Mouse (Mus musculus) CH12.LX (cell line): Measurements from ENCODE around the gene Sirt3. TPM values are rescaled to one million over a fixed set of nuclear protein-coding genes. Genes with fewer than 3 reads are reported as not detected.

Experiments
- DNase-seq: peaks from one replicate; pipeline ENCODE4 v3.0.0-alpha.2; 2013; ENCODE audit errors: extremely low read depth
- H3K27ac ChIP-seq: 2 replicates; pipeline ENCODE4 v1.5.1; 2012; ENCODE audit warnings: low read depth, mild to moderate bottlenecking, control low read depth, moderate library complexity; ENCODE audit not compliant: insufficient read depth
- H3K27me3 ChIP-seq: replicated peaks from 2 replicates; pipeline ENCODE3; 2012; ENCODE audit warnings: inconsistent platforms
- H3K36me3 ChIP-seq, 2 experiments: replicated peaks in 1 of 2; 2 replicates each; pipeline versions ENCODE3 to v1.6.1; 2012; ENCODE audit warnings: inconsistent platforms in 1 of 2, low read length in 1 of 2, mild to moderate bottlenecking in 1 of 2, mixed read lengths in 1 of 2, moderate library complexity in 1 of 2; ENCODE audit not compliant: control insufficient read depth in 1 of 2, insufficient read depth in 1 of 2
- H3K4me1 ChIP-seq, 2 experiments: 2 replicates each; pipeline ENCODE4 v1.6.1; 2012; ENCODE audit warnings: inconsistent platforms in 1 of 2, moderate library complexity in 1 of 2; ENCODE audit not compliant: insufficient read depth in 2 of 2, control insufficient read depth in 1 of 2
- H3K4me2 ChIP-seq: 2 replicates; pipeline ENCODE4 v1.6.1; 2012; ENCODE audit warnings: low read depth, mild to moderate bottlenecking, control low read depth; ENCODE audit not compliant: poor library complexity, insufficient read depth, severe bottlenecking
- H3K4me3 ChIP-seq, 3 experiments: fragments of 150-350 bp in 1 of 3; sonication (generic) in 1 of 3; replicated peaks in 1 of 3; 2 replicates each; pipeline versions ENCODE3 to v1.5.1; 2011 to 2012; ENCODE audit warnings: low read depth in 2 of 3, low read length in 2 of 3, mild to moderate bottlenecking in 2 of 3, moderate library complexity in 2 of 3, control low read depth in 1 of 3, improper control_type of control experiment in 1 of 3, inconsistent platforms in 1 of 3, mixed read lengths in 1 of 3; ENCODE audit not compliant: poor library complexity in 1 of 3
- H3K79me2 ChIP-seq: replicated peaks from 2 replicates; pipeline ENCODE4 v1.6.1; 2012; ENCODE audit warnings: mild to moderate bottlenecking, moderate library complexity; ENCODE audit not compliant: control insufficient read depth, poor library complexity, insufficient read depth, severe bottlenecking; ENCODE audit errors: extremely low read depth
- H3K9ac ChIP-seq: 2 replicates; pipeline ENCODE4 v1.6.1; 2012; ENCODE audit warnings: low read depth, mild to moderate bottlenecking, control low read depth, moderate library complexity; ENCODE audit not compliant: insufficient read depth
- H3K9me3 ChIP-seq: replicated peaks from 2 replicates; pipeline ENCODE3; 2012; ENCODE audit warnings: low read length, inconsistent platforms, mixed read lengths
- CHD2 ChIP-seq: IDR thresholded peaks from 2 replicates; pipeline ENCODE4 v1.6.1; 2011; ENCODE audit warnings: low read length, improper control_type of control experiment
- CTCF ChIP-seq, 2 experiments: IDR thresholded peaks in 1 of 2; conservative IDR thresholded peaks in 1 of 2; 2 replicates each; pipeline ENCODE4 v1.5.1; 2011 to 2012; ENCODE audit warnings: low read depth in 2 of 2, low read length in 2 of 2, improper control_type of control experiment in 1 of 2, inconsistent platforms in 1 of 2, mild to moderate bottlenecking in 1 of 2, moderate library complexity in 1 of 2
- HCFC1 ChIP-seq: IDR thresholded peaks from 2 replicates; pipeline ENCODE4 v1.6.1; 2012; ENCODE audit warnings: low read depth, mild to moderate bottlenecking, inconsistent platforms, low read length, improper control_type of control experiment
- JUN ChIP-seq: IDR thresholded peaks from 2 replicates; pipeline ENCODE4 v1.6.1; 2011; ENCODE audit warnings: low read depth, mild to moderate bottlenecking, low read length, improper control_type of control experiment, moderate library complexity; ENCODE audit not compliant: insufficient read depth
- JUND ChIP-seq: conservative IDR thresholded peaks from 2 replicates; pipeline ENCODE4 v1.6.1; 2011; ENCODE audit warnings: low read depth, low read length, improper control_type of control experiment
- KAT2A ChIP-seq: IDR thresholded peaks from 2 replicates; pipeline ENCODE4 v1.6.1; 2012; ENCODE audit warnings: low read length, improper control_type of control experiment, inconsistent platforms; ENCODE audit not compliant: insufficient replicate concordance
- MAFK ChIP-seq: IDR thresholded peaks from 2 replicates; pipeline ENCODE4 v1.6.1; 2011; ENCODE audit warnings: low read length, improper control_type of control experiment; ENCODE audit not compliant: insufficient replicate concordance
- MAX ChIP-seq: IDR thresholded peaks from 2 replicates; pipeline ENCODE4 v1.6.1; 2011; ENCODE audit warnings: low read length, improper control_type of control experiment
- MEF2A ChIP-seq: IDR thresholded peaks from 2 replicates; pipeline ENCODE4 v1.6.1; 2014; ENCODE audit warnings: low read depth, mild to moderate bottlenecking, inconsistent platforms, low read length, improper control_type of control experiment, borderline replicate concordance
- MYC ChIP-seq: IDR thresholded peaks from 2 replicates; pipeline ENCODE4 v1.6.1; 2011; ENCODE audit warnings: low read depth, mild to moderate bottlenecking, improper control_type of control experiment, low read length
- NELFE ChIP-seq: IDR thresholded peaks from 2 replicates; pipeline ENCODE4 v1.6.1; 2011; ENCODE audit warnings: low read depth, low read length, improper control_type of control experiment
- POLR2AphosphoS2 ChIP-seq: IDR thresholded peaks from 2 replicates; pipeline ENCODE4 v1.6.1; 2011; ENCODE audit warnings: low read depth, low read length, improper control_type of control experiment
- RAD21 ChIP-seq: IDR thresholded peaks from 2 replicates; pipeline ENCODE4 v1.6.1; 2011; ENCODE audit warnings: low read depth, mild to moderate bottlenecking, low read length, improper control_type of control experiment, moderate library complexity
- RCOR1 ChIP-seq: conservative IDR thresholded peaks from 2 replicates; pipeline ENCODE4 v1.6.1; 2012; ENCODE audit warnings: low read depth, mild to moderate bottlenecking, inconsistent platforms, low read length, improper control_type of control experiment
- USF2 ChIP-seq: conservative IDR thresholded peaks from 2 replicates; pipeline ENCODE4 v1.6.1; 2011; ENCODE audit warnings: low read depth, low read length, improper control_type of control experiment
- dilution Hi-C: fragments of 300-500 bp; cut with MboI; formaldehyde crosslinking; loops from 2 replicates; pipeline ENCODE4 v1.14.3; 2020; ENCODE audit warnings: low sequenced_read_pairs; ENCODE audit not compliant: extremely low pct_unique_long_range_greater_than_20kb, extremely low pct_ligation_motif_present
- in situ Hi-C: fragments of 300-500 bp; cut with MboI; formaldehyde crosslinking; loops from 3 replicates; pipeline ENCODE4 v1.14.3; 2019; ENCODE audit warnings: low sequenced_read_pairs, low pct_ligation_motif_present, low pct_unique_long_range_greater_than_20kb, mixed read lengths
- polyA plus RNA-seq: library from polyadenylated mRNA; unstranded; fragments of >175 nt; gene quantifications from 2 replicates; pipeline ENCODE4 v1.2.1, GENCODE M21; 2012; ENCODE audit warnings: low read depth; ENCODE audit not compliant: insufficient read length
- total RNA-seq, 2 experiments: library from RNA; depleted of rRNA; stranded (reverse); fragments of 300-350 nt in 1 of 2; fragments of >200 nt in 1 of 2; gene quantifications; 2 replicates each; pipeline ENCODE4 v1.2.3; 2012 to 2014

The Sirt3 gene
- total and polyA plus RNA-seq, 3 experiments, result 12.6 to 23.7 (median 16.6) TPM

DNA sequence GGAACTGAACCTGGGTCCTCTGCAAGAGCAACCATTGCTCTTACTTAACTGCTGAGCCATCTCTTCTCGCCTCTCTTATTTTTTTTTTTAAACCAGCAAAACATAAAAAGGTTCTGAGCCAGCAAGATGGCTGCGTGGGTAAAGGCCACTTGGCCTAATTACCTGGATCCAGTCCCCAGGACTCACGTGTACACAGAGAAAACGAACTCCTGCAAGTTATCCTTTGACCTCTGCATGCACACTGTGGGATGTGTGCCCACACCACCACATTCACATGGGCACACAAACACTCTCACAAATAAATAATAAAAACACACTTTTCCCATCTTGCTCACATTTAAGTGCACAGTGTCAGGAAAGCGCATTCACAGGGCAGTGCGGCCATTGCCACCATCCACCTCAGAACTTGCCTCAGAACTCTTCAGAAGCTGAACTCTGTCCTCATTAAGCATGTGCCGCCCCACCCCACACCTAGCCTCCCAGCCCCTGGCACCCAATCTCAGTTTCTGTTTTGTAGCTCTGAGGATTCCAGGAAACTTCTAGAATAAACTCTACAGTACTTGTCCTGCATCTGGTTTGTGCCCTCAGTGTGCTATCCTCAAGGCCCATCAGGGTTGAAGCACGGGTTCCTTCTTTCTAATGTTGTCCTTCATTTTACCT lies 32.1 kb upstream of the Sirt3 start:
- Histone ChIP-seq H3K27me3 (peaks cover 2% of the 10 kb centered on the region), H3K9me3 (no peaks in the 10 kb centered on the region), H3K4me2 (no peak overlapping the region), H3K9ac (no peak overlapping the region), H3K4me1 (peaks cover 9 to 34% of the 10 kb centered on the region in 2 experiments), H3K4me3 (no peak overlapping the region), H3K27ac (no peak overlapping the region), H3K79me2 (no peaks in the 10 kb centered on the region), H3K36me3 (no peaks in the 10 kb centered on the region)
- dilution Hi-C loops, result no loop called here
- in situ Hi-C loops, result loop anchor here (5.0 kb wide), 1 partner anchor 33 kb away; no protein-coding TSS in a partner anchor
- TF ChIP-seq MYC, result no peak
- TF ChIP-seq MEF2A, result no peak
- no peak for TF ChIP-seq RCOR1
- no peak for TF ChIP-seq MAX
- no peak for TF ChIP-seq RAD21
- TF ChIP-seq MAFK, result no peak
- TF ChIP-seq NELFE, result no peak
- no peak for TF ChIP-seq KAT2A
- TF ChIP-seq JUN, result no peak
- no peak for TF ChIP-seq JUND
- TF ChIP-seq CHD2, result no peak
- no peak for TF ChIP-seq HCFC1
- no peak for TF ChIP-seq CTCF (conservative IDR thresholded peaks at IDR 0.05 in 1 of 2, IDR thresholded peaks at IDR 0.05 in 1 of 2; ENCODE audit: low read depth in 2 of 2, low read length in 2 of 2)
- no peak for DNase-seq

DNA sequence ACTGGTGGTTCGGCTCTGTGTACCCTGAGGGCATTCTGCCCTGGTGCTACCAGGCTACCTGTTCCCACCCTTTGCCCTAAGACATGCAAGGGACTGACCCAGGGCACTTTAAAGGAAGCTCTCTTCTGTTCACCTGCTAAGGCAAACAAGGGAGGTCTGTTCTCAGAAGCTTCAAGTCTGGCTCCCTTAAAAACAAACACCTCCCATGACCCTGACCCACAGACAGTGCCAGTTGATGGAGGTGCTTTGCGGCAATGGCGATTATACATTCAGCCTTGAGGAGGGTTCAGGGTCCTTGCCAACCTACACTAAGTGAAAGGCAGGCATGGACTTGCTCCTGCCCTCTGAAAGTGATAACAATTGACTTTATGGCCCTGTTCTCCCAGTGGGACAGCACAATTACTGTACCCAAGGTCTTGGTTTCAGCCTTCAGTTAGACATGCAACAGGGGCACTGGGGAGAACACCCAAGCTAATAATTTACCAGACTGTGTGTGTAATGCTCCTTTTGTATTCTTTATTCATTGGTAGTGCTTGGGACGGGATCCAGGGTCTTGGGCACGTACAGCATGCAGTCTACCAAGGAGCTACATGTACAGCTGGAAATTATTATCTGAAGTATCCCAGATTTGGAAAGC lies 30.9 kb upstream of the Sirt3 start:
- no peak overlapping the region for H3K27ac ChIP-seq
- no peaks in the 10 kb centered on the region for H3K27me3 ChIP-seq
- no peak overlapping the region for H3K4me2 ChIP-seq

More for the DNA sequence above, 30.9 kb upstream of the Sirt3 start:
- no peaks in the 10 kb centered on the region for H3K79me2 ChIP-seq
- TF ChIP-seq USF2 (no peak), CHD2 (no peak), KAT2A (no peak), POLR2AphosphoS2 (no peak)
- no peak overlapping the region for H3K9ac ChIP-seq
- no peaks in the 10 kb centered on the region for H3K36me3 ChIP-seq
- peaks cover 9 to 37% of the 10 kb centered on the region in 2 experiments for H3K4me1 ChIP-seq
- H3K4me3 ChIP-seq, result no peak overlapping the region
- H3K9me3 ChIP-seq, result no peaks in the 10 kb centered on the region
- DNase-seq, result no peak
- dilution Hi-C loops, result no loop called here
- in situ Hi-C loops, result loop anchor here (5.0 kb wide), 1 partner anchor 34 kb away; no protein-coding TSS in a partner anchor
